Mouse (Mus musculus) CH12F3 (cell line): ENCODE measurements around the gene Pde6h.

Experiments
- in situ Hi-C: fragments of 300-500 bp; cut with MboI; formaldehyde crosslinking; loops from 2 replicates; pipeline ENCODE4 v1.14.3; 2020; ENCODE audit warnings: low sequenced_read_pairs

Pde6h gene

DNA sequence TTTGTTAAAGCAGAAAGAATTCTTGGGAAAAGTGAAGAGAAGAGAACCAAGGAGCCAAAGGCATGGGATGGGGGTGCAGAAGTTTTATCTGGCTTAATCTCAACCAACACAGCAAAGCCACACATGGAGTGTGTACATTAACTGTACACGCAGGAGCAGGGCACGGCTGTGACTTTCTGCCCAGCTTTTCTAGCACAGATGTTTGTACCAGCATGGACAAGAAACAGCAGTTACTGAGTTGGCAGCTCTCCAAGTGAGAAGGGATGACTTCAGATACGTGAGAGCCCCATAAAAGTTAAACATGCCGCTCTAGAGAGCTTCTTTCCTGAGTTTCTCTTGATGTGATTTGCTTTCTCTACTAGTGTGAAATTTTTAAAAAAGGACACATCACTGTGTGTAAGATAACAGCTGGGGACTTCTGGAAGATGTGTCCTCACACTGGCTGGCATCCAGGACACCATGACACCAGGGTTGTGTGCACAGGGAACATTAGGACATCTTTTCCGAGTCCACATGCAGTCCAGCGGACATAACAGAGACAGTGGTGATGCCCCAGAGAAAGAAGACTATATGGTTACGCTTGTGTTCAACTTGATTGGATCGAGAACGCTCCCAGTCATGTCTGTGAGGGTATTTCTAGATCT lies 13.3 kb upstream of the Pde6h start:
- in situ Hi-C loops: no loop called here

DNA sequence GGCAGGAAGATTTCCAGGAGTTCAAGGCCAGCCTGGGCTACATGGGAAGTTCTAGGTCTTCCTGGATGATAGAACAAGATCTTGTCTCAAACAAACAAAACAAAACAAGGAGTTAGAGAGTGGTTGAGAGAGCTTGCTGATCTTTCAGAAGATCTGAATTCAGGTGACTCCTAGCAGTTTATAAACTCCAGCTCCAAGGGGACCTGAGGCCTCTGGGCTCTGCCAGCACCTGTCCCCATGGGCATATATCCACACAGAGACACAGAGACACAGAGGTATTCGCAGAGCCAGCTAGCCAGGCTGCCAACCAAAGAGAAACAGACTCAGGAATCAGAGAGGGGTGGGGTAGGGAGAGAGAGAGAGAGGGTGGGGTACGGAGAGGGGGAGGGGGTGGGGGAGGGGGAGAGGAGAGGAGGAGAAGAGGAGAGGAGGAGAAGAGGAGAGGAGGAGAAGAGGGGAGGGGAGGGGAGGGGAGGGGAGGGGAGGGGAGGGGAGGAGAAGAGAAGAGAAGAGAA lies 10.8 kb upstream of the Pde6h start:
- in situ Hi-C loops: no loop called here

DNA sequence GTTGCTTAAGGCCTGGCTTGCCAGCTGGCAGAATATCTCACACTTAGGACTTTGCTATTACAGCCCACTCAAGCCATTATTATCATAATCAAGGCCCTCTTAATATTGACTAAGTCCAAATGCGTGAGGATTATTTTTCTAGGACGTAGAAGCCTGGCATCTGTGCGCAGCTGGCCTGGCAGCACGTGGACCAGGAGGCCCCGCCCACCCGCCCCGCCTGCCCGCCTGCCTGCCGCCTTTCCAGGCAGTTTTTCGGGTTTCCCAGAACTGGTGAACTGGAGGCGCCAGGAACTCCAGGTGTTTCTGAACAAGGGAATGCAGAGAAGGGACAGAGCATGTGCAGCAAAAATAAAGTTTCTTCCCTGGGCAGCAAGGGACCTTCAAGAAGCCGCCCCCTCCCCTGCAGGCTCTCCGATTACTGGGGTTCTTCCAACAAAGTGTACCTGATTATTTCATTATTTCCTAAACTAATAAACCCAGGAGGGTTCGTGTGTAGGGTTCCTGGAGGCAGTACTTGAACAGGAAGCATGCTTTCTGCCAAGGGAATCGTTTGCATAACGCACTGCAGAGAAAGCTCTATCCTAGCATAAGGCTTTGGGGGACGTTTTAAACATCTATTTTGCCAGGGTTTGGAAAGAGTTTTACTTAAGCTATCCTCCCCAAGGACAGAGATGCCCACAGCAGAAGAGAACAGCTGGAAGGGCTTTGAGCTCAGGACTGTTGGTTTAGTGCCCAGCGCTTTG lies 10.1 kb upstream of the Pde6h start:
- in situ Hi-C loops: no loop called here

DNA sequence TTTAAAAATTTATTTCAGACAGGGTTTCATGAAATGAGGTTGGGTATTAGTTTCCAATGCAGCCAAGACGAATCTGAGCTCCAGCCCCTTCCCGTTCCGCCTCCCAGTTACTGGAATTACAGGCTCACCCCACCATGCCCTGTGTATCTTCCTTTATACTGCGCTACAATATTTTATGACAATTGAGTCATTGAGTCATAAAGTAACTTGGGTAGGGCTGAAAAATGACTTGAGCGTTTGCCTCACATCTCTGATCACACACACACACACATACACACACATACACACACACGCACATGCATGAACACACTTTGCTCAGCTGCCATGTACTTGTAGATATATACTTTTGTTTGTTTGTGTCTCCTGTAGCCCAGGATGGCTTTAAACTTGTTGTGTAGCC lies 9.4 kb upstream of the Pde6h start:
- in situ Hi-C loops: no loop called here

DNA sequence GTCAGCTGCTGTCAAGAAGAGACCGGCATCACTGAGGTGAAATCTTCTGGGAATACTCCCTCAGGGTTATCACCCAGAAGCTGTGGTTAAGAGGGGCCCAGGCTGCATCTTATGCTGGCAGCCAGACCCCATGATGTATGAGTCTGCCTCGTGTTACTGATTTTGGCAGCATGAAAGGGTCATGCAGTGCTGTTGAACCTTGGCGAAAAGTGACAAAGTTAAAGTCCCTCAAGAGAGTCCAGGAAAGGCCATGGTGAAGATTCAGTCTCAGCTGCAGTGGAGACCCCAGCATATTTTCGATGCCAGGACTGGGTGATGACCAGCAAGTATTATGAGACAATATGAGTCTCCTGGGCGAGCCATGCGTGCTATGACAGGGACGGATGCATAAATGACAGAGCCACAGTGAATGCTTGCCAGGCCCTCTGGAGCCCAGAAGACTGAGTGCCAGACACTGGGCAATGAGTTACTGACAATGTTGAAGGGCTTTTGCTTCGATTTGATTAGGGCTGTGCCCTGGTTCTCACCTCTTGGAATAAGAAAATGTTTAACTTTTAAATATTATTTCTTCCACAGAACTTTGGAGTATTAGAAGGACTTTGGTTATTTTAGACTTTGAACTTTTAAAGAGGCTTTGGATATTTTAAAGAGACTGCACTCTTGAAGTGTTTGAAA lies 7.8 kb upstream of the Pde6h start:
- in situ Hi-C loops: no loop called here

DNA sequence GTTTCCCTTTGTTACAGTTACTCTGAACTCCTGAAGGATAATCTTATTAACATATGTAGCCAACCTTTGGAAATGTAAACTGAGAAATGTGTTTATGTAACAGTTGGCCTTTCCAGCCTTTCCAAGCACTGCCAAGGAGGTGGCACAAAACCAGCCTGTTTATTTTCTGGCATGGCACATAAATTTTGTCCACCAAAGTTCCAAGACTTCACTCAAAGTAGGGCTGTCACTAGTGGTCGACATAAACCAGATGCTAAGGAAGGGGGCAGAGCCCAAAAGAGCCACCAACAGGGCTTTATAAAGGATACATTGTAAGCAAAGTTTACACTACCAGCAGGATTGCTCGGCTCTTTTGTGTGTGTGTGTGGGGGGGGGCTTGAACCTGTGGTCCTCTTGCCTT lies 5.7 kb upstream of the Pde6h start:
- in situ Hi-C loops: no loop called here

DNA sequence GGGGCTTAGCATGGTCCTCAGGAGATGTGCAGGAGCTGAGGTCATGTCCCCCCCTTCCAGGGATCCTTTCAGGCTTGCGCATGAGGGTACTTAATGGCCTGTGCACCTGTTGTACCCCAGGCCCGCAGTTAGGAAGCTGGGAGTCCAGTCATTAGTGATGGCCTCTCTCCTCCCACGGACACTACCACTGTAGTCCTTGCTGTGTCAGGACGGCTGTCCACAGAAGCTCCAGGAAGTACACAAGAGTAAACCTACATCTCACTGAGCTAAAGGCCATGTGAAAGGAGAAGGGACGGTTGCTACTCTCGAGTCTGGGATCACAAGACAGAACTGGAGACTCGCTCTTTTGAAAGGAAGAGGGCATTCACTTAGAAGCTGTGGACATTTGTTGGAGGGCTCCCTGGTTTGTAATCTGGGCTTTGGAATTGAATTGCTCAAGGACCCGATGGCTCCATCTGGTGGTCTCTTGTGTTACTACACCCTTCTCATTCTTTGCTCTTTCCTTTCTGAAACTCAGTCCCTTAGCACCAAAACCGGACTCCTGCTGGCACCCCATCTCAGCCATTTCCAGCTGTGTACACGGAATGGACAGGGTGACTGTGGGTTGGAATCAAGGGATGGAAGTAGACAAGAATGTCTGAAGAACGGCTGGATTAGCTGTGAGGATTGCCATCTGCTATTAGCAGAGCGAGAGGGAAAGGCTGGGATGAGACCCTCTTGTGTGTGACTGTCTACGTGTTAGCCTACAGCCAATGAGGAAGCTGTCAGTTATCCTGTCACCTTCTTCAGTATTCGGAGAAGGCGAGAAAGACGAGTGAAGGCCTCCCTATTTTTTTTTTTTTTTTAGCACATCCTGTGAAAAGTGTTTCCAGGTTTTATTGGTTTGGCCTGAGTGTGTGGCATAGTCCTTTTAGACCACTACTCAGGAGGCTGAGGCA lies 3.0 kb upstream of the Pde6h start:
- in situ Hi-C loops: no loop called here

DNA sequence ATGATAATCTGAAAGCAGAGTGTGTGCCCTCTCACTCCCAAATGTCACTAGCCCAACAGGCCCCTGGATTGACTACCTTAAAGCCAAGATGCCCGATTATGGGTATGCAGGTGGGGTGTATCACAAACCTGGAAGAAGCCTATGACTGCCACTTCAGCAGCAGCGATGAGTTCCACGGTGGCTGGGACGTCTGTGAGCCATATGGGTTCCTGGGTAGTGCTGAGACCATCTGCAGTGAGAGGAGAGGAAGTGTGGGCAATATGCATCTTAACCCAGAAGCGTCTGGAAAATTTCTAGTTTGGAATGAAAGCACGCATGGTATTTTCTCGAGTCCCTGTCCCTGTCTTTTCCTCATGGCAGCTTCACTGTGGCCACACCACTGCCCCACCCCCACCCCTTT lies 2.0 kb upstream of the Pde6h start:
- in situ Hi-C loops: no loop called here

DNA sequence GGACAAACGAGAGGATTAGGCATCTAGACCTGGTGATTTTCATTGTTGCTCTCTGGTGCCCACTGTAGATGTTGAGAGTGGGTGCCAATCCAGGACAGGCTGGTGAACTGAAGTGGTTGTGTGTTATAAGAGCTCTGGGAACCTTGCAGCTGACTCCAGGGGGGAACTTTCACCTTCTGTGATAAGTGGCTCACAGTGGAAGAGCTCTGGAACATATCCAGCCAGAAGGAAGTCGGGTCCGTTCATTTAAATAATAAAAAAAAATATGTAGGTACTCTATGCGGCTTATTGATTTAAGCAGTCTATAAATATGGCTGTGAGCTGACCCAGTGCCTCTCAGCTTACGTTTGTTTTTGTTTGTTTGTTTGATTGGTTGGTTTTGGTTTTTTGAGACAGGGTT lies 1.6 kb upstream of the Pde6h start, which contains the start of gene Erp27:
TSS of gene Erp27 (minus strand) at position 101 of the 400 bp plus-strand sequence.
- in situ Hi-C loops: no loop called here

DNA sequence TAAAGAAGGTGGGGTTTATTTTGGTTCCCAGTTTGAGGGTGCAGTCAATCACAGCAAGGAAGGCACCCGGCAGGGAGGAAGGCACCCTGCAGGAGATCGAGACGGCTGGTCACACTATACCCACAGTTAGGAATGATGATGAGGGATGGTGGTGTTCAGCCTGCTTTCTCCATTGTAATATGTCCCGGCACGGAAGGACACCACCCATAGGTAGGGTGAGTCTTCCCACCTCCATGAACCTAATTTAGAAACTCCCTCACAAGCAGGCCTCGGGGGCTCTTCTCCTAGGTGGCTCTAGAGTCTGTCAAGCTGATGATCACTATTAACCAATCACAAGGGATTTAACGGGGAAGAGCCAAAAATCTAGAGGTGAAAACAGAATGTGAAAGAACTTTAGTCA lies 761 bp upstream of the Pde6h start:
- in situ Hi-C loops: no loop called here

DNA sequence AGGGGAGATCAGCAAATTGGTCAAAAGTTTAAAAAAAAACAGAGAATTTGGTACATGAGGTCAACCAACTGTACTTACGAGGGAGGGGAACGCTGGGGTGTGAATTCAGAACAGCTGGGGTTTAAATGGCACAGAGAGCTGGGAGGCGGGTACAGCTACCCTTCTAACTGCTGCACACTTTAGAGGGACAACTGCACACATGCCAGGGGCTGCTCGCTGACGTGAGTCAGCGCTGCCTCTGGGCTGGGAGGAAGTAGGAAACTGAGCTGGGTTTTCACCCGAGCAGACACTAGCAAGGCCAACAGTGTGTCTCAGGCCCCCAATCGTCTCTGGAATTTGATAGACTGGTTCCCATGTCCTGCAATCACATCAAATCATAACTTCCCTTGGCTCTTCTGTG lies 1.4 kb downstream of the Pde6h start:
- in situ Hi-C loops: no loop called here

DNA sequence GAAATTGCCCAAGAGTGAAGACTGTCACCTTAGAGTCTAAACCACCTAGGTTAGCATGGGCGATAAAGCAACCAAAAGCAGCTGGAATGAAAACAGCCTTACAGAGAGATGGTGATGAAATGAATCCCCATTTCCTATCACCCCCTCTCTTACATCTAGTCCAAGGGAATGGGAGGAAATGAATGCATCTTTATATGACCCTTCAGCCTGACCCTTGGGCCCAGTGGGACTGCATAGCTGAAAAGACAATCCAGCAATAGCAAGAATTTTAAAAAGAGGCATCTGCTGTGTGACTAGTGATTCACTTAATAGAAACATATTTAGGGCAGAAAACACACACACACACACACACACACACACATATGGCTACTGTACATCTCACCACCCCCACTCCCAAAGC lies 4.0 kb downstream of the Pde6h start:
- in situ Hi-C loops: no loop called here

DNA sequence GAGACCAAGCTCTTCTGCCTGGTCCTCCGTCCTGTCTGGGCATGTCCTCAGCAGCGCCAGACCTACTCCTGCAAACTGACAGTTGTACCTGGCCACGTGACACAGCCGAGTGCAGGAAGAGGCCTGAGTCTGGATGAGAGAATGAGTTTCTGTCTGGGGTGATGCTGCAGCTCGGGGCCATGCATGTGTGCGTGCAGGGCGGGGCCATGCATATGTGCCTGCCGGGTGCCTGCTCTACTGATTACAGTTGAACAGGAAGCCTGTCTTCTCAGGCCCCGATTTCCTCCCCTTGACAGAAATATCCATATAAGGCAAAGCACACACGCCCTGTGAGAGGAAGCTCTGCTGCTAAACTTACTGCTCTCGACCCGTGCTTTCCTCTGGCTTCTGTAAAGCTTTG lies 7.0 kb downstream of the Pde6h start:
- in situ Hi-C loops: no loop called here

DNA sequence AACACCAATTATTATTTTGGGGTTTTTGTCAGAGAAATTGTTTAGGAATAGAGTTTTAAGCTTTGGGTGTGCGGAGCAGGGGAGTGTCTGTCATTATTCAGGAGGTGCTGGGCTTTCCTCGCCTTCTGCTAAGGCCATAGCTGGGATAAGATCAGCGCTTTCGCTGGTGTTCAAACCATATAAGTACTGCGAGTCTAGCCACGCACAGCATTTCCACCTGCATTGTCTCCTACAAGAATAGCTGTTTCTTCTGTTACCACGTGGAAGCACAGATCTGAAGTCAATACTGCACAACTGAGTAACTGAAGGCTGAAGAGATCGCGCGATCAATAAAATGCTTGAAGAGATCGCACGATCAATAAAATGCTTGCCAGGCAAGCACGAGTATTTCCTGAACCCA lies 7.6 kb downstream of the Pde6h start:
- in situ Hi-C loops: no loop called here

DNA sequence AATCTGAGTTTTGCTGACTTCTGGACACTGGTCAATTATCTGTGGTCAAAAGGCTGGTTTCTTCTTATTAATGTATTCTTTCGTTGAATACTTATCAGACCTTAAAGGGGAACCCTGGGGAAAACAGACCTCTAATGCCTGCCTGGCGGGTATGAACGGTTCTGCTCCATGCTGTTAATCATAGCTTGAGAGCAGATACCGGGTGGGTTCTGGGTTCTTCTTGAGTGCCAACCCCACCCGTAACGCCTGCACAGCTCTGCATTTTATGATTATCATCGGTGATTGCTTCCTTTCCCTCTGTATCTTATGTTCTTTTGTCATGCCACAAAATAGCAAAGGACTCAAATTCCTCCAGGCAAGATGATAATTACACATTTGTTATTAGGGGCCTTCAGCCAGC lies 10.4 kb downstream of the Pde6h start:
- in situ Hi-C loops: no loop called here

DNA sequence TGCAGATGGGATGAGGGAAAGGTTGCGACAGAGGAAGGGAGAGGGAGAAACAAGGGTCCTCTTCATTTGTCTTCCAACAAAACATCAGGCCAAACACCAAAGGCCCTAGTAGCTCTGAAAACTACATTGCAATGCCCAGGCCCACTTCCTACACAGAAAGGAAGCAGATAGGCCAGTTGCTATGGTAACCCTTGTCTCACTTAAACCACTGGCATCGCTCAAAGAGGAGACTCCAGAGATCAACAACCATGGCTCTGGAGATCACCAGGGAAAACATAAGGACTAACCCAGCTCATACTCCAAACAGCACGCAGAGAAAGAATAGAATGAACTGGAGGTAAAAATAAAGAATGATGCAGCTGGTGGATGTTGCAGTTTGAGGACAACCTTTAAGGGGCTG lies 11.6 kb downstream of the Pde6h start:
- in situ Hi-C loops: no loop called here

DNA sequence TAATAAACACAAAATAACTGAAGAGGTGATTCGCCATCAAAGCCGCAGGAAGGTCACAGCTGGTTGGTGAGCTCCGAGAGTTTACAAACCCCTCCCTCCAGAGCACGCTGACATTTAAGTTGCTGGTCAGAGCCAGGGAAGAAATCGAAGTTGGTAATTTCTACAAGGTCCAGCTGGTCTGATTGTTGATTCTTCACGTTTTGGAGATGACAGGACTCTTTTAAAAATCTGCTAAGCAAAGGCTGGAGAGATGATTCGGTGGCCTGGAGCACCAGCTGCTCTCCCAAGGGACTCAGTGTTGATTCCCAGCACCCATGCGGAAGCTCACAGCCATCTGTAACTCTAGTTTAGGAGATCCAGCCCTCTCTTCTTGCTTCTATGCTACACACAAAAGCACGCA lies 12.7 kb downstream of the Pde6h start:
- in situ Hi-C loops: no loop called here

DNA sequence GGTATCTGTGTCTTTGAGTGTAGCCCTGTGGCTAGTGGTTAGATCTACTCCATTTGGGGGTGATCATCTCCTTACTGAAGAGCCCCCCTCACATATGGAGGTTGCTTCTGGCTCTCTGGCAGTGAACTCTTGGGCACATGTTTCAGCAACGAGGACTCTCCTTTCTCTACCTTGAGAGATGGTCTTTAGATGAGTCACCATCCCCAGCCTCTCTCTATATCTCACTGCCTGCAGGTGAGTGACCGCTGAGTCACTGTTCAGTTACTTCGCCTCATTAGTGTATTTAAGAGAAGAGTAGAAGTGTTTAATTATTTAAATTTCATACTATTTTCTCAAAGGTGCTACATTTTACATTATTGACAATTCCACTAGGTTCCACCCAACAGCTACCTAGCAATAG lies 13.5 kb downstream of the Pde6h start:
- in situ Hi-C loops: no loop called here

DNA sequence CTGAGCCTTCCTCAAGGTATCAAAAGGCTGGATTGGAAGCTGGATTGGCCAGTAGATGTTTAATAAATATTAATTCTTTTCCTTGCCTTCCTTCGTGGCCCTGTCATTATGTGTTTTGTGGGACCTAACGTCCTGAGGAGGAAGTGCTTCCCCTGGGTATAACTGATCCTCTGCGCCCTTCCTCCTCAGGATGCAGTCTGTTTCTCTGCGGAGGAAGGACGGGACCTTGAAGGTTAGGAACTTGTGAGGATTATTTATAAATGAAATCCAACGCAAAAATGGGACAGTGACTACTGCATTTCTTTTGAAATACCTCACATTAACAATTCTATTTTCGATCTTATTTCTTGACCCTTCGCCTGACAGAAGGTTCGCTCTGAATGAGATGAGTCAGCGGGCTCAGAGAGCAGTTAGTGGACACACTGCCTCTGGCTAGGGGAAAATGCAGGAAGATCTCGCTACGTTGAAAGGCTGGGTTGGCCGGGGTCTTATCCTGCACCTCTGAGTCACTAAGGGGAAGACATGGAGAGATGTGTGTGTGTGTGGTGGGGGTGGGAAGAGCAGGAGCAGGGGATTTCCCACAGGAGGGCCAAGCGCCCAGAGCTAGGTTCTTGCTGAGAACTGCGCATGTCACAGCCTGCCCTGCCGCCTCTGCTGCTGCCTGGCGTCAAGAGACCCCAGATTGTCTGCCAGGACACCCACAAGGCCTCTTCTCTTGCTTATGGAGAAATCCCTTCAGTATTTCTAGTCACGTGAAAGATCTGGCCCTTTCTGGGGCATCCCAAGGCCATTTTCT lies 14.9 kb downstream of the Pde6h start:
- in situ Hi-C loops: no loop called here
